Mouse (Mus musculus): ENCODE data around the gene Dnm3. TPM values are rescaled to one million over a fixed set of nuclear protein-coding genes. Genes with fewer than 3 reads are reported as not detected.

The Dnm3 gene
- polyA plus RNA-seq, 1 experiment, result 1.0 TPM

DNA sequence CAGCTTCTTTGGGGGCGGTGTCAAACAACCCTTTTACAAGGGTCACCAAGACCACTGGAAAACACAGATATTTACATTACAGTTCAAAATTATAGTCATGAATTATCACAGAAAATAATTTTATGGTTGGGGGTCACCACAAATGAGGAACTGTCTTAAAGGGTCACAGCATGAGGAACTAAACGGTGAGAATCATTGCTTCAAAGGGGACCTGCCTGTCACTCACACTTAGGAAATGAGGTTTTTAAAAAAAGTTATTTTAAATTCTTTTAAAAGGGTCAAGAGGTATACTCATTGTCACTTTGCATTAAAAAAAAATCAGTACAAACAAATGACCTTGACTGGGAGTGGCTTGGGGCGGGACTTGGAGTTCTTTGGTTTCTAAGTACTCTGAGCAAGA is 330.3 kb downstream of the Dnm3 start:
- 79% methylated on average over 3 of the region's 3 CpGs for WGBS
- H3K4me1 ChIP-seq (ENCODE audit: control insufficient read depth, insufficient read depth, insufficient read length, low read length), result no peaks in the 10 kb centered on the region
- no peaks in the 10 kb centered on the region for H3K27me3 ChIP-seq (ENCODE audit: control insufficient read depth, insufficient read depth, low read length)
- no peak overlapping the region for H3K4me3 ChIP-seq (ENCODE audit: low read depth, low read length)
- H3K36me3 ChIP-seq (ENCODE audit: control insufficient read depth, insufficient read depth, low read length), result no peaks in the 10 kb centered on the region
- TF ChIP-seq CTCF (IDR thresholded peaks at IDR 0.05; ENCODE audit: extremely low read depth, insufficient read length, insufficient replicate concordance, low read depth, low read length) (no peak), POLR2A (IDR thresholded peaks at IDR 0.05; ENCODE audit: low read depth, low read length) (no peak)
- no peak overlapping the region for H3K27ac ChIP-seq (ENCODE audit: insufficient read depth, low read depth, low read length)

DNA sequence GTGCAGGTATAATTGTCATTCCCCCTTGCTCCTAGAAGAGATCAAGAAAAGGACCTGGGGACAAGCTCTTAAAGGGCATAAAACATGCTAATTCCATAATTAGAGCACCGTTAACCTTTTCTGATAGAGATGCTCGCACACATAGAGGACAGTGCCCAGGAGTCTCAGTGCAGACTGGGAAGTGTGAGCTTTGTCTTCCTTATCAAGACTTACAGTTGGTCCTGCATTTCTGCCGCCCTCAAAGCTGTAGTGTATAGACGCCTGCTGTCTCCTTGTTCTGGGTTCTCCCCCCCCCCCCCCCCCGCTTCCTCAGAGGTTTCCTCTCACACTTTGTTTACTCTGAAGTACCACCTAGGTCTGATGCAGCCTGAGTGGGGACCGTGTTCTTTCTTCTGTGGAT is 332.1 kb downstream of the Dnm3 start:
- no peaks in the 10 kb centered on the region for H3K4me1 ChIP-seq (ENCODE audit: control insufficient read depth, insufficient read depth, insufficient read length, low read length)
- H3K27me3 ChIP-seq (ENCODE audit: control insufficient read depth, insufficient read depth, low read length), result no peaks in the 10 kb centered on the region
- no peak for TF ChIP-seq POLR2A (IDR thresholded peaks at IDR 0.05; ENCODE audit: low read depth, low read length)
- TF ChIP-seq CTCF (IDR thresholded peaks at IDR 0.05; ENCODE audit: extremely low read depth, insufficient read length, insufficient replicate concordance, low read depth, low read length), result no peak
- 54% methylated on average over 6 of the region's 6 CpGs for WGBS
- H3K4me3 ChIP-seq (ENCODE audit: low read depth, low read length), result no peak overlapping the region
- H3K27ac ChIP-seq (ENCODE audit: insufficient read depth, low read depth, low read length), result no peak overlapping the region
- no peaks in the 10 kb centered on the region for H3K36me3 ChIP-seq (ENCODE audit: control insufficient read depth, insufficient read depth, low read length)

DNA sequence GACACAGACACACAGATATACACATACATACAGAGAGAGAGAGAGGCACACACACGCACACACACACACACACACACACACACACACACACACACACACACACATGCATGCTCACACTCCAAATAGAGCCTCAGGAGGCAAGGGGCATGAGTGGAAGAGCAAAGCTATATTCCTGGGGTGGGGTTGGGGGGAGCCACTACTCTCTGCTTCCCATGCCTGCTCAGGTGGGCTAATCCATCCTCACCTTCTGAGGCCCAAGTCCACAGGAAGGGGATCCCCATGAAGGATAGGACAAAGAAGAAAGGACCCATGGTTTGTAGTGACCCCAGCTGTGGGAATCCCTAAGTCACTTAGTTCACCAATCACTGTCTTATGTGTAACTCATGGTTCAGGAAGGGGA is 332.8 kb downstream of the Dnm3 start:
- H3K27ac ChIP-seq (ENCODE audit: insufficient read depth, low read depth, low read length), result no peak overlapping the region
- TF ChIP-seq CTCF (IDR thresholded peaks at IDR 0.05; ENCODE audit: extremely low read depth, insufficient read length, insufficient replicate concordance, low read depth, low read length) (no peak), POLR2A (IDR thresholded peaks at IDR 0.05; ENCODE audit: low read depth, low read length) (no peak)
- no peaks in the 10 kb centered on the region for H3K4me1 ChIP-seq (ENCODE audit: control insufficient read depth, insufficient read depth, insufficient read length, low read length)
- no peak overlapping the region for H3K4me3 ChIP-seq (ENCODE audit: low read depth, low read length)
- WGBS, result 67% methylated on average over 1 of the region's 1 CpGs
- no peaks in the 10 kb centered on the region for H3K36me3 ChIP-seq (ENCODE audit: control insufficient read depth, insufficient read depth, low read length)
- H3K27me3 ChIP-seq (ENCODE audit: control insufficient read depth, insufficient read depth, low read length), result no peaks in the 10 kb centered on the region

DNA sequence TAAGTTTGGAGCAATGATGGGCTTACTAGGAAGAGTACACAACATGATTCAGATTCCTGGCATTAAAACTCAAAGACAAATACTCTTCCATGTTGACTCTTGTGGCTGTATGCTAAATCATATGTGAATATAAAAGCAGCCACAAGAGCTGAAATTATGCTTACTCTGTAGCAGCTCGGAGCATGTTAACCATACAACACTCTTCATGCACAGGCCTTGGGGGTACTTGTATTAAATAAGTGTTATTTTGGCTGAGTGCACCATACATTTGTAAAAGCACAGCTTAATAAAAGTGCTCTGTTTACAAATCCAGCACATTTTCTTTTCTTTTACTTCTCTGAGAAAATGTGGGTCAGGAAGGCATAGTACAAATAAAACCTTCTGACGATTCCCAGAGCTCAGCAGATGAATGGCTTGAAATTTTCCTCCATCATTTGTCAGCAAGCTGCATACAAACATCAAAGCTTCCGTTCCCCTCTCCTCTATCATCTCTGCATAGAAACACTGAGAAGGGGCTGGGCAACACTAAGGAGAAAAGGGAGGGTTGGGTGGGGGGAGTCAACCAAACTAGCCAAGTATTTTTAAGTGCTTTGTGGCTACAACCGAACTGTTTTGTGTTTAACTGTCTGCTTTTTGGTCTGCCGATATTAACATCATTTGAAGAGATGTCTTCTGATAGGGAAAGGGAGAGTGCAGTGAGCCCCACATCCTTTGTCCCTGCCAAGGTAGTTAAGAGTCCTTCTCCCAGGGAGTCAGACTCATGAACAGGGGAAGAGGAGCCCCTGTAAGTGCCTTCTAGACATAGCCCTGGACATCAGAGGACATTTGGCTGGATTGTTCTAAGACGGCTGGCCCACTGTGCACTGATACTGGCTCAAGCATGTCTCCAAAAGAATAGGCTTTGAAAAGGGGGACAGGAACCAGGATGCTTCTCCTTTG is 333.6 kb downstream of the Dnm3 start:
- no peaks in the 10 kb centered on the region for H3K36me3 ChIP-seq (ENCODE audit: control insufficient read depth, insufficient read depth, low read length)
- no peaks in the 10 kb centered on the region for H3K27me3 ChIP-seq (ENCODE audit: control insufficient read depth, insufficient read depth, low read length)
- H3K4me3 ChIP-seq (ENCODE audit: low read depth, low read length), result no peak overlapping the region
- no peaks in the 10 kb centered on the region for H3K4me1 ChIP-seq (ENCODE audit: control insufficient read depth, insufficient read depth, insufficient read length, low read length)
- 65% methylated on average over 6 of the region's 6 CpGs for WGBS
- no peak for TF ChIP-seq POLR2A (IDR thresholded peaks at IDR 0.05; ENCODE audit: low read depth, low read length)
- TF ChIP-seq CTCF (IDR thresholded peaks at IDR 0.05; ENCODE audit: extremely low read depth, insufficient read length, insufficient replicate concordance, low read depth, low read length), result no peak
- no peak overlapping the region for H3K27ac ChIP-seq (ENCODE audit: insufficient read depth, low read depth, low read length)

DNA sequence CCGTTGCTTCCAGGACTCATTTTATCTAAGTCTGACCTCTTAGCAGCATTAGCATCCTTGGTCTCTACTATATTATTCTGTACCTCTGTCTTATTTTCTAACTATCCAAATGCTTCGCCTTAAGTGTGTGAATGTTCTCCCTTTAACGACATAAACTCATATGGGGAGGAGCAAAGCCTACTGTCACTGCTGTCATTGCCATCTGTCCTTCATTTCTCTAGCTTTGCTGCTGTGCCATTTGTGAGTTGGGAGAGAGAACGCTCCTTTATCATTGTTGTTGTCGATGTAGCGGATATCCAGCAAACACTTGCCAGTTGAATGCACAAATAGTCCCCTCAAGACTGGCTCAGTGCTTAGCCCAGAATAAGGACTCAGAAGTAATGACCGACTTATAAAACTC is 335.5 kb downstream of the Dnm3 start:
- no peaks in the 10 kb centered on the region for H3K36me3 ChIP-seq (ENCODE audit: control insufficient read depth, insufficient read depth, low read length)
- H3K4me1 ChIP-seq (ENCODE audit: control insufficient read depth, insufficient read depth, insufficient read length, low read length), result no peaks in the 10 kb centered on the region
- WGBS, result 87% methylated on average over 7 of the region's 7 CpGs
- no peak for TF ChIP-seq POLR2A (IDR thresholded peaks at IDR 0.05; ENCODE audit: low read depth, low read length)
- TF ChIP-seq CTCF (IDR thresholded peaks at IDR 0.05; ENCODE audit: extremely low read depth, insufficient read length, insufficient replicate concordance, low read depth, low read length), result no peak
- no peaks in the 10 kb centered on the region for H3K27me3 ChIP-seq (ENCODE audit: control insufficient read depth, insufficient read depth, low read length)
- no peak overlapping the region for H3K27ac ChIP-seq (ENCODE audit: insufficient read depth, low read depth, low read length)
- no peak overlapping the region for H3K4me3 ChIP-seq (ENCODE audit: low read depth, low read length)

DNA sequence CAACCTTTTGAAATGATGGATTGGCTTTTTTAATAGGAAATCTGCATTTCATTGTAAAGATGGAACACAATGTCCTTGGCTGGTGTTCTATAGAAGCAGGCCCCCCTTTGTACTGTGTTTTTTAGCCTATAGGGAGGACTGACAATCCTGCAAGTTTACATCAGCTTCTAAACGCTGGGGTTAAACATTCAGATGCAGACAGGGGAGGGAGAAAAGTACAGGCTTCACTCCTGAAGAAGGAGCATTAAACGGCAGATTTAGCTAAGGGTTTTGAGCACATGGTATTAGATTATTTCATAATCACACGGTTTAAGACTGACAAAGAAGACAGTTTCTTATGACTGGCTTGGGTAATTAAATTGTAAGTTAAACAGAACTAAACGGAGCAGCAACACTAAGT is 341.5 kb downstream of the Dnm3 start:
- Histone ChIP-seq H3K4me3 (ENCODE audit: low read depth, low read length) (no peak overlapping the region), H3K27ac (ENCODE audit: insufficient read depth, low read depth, low read length) (no peak overlapping the region), H3K4me1 (ENCODE audit: control insufficient read depth, insufficient read depth, insufficient read length, low read length) (no peaks in the 10 kb centered on the region), H3K27me3 (ENCODE audit: control insufficient read depth, insufficient read depth, low read length) (no peaks in the 10 kb centered on the region), H3K36me3 (ENCODE audit: control insufficient read depth, insufficient read depth, low read length) (no peaks in the 10 kb centered on the region)
- WGBS, result 51% methylated on average over 4 of the region's 4 CpGs
- TF ChIP-seq POLR2A (IDR thresholded peaks at IDR 0.05; ENCODE audit: low read depth, low read length) (no peak), CTCF (IDR thresholded peaks at IDR 0.05; ENCODE audit: extremely low read depth, insufficient read length, insufficient replicate concordance, low read depth, low read length) (no peak)

DNA sequence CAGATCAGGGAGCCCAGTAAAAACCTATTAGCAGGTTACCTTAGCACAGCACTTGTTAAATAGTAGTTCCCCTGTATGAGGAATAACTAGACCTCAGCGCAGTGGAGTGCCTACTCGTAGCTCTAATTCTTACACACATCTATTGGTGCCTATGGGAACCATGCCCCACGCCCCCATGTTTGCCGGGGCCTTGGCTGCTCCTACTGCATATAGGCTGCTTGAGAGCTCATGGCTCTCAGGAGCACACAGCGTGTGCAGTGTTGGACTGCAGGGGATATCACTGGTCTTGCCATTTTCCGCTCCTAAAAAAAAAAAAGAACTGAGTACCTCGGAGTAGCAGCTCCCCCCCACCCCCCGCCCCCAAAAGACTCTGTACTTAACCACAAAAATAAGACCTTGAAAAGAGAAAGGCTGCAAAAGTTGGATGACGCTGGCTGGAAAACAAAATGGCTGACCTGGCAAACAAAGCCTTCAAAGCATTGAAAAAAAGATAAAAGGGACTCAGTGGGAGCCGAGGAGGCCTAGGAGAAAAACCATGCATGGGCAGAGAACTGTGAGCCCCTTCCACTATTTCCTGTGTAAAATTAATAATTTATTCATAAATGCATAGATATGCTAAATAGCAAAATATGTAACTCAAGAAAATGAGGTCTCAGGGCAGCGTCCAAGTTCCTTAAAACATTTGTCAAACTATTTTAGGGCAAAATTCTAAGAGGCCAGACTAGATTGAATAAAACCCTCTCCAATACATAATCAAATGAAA is 342.2 kb downstream of the Dnm3 start:
- H3K27me3 ChIP-seq (ENCODE audit: control insufficient read depth, insufficient read depth, low read length), result no peaks in the 10 kb centered on the region
- H3K4me3 ChIP-seq (ENCODE audit: low read depth, low read length), result no peak overlapping the region
- H3K4me1 ChIP-seq (ENCODE audit: control insufficient read depth, insufficient read depth, insufficient read length, low read length), result no peaks in the 10 kb centered on the region
- no peak for TF ChIP-seq POLR2A (IDR thresholded peaks at IDR 0.05; ENCODE audit: low read depth, low read length)
- TF ChIP-seq CTCF (IDR thresholded peaks at IDR 0.05; ENCODE audit: extremely low read depth, insufficient read length, insufficient replicate concordance, low read depth, low read length), result no peak
- H3K36me3 ChIP-seq (ENCODE audit: control insufficient read depth, insufficient read depth, low read length), result no peaks in the 10 kb centered on the region
- WGBS, result 84% methylated on average over 11 of the region's 11 CpGs
- H3K27ac ChIP-seq (ENCODE audit: insufficient read depth, low read depth, low read length), result no peak overlapping the region

Measured in small intestine, adult 2 months (tissue).